Mouse (Mus musculus): ENCODE data around the gene H2-DMb2. TPM values are rescaled to one million over a fixed set of nuclear protein-coding genes. Genes with fewer than 3 reads are reported as not detected.

Gene H2-DMb2
- total and polyA plus RNA-seq, 3 experiments = 0.77 to 1.5 TPM; not detected in 1

- TF ChIP-seq GATA1 (IDR thresholded peaks at IDR 0.05; ENCODE audit: low read depth, low read length) (no peak), KAT2A (conservative IDR thresholded peaks at IDR 0.05; ENCODE audit: low read depth, low read length) (0 out of 2 replicates have a peak, but pooled peaks have one; percentile 18), MYB (IDR thresholded peaks at IDR 0.05; ENCODE audit: low read depth, low read length) (no peak), JUND (IDR thresholded peaks at IDR 0.05; ENCODE audit: low read depth, low read length) (peak; percentile 53; the same call in 1 of the 2 replicates), MAFK (IDR thresholded peaks at IDR 0.05; ENCODE audit: borderline replicate concordance, low read depth, low read length) (no peak), ELF1 (IDR thresholded peaks at IDR 0.05; ENCODE audit: low read depth, low read length) (peak; percentile 77), CHD2 (IDR thresholded peaks at IDR 0.05; ENCODE audit: low read length) (peak; percentile 53), ZMIZ1 (IDR thresholded peaks at IDR 0.05; ENCODE audit: low read depth, low read length) (0 out of 2 replicates have a peak, but pooled peaks have one; percentile 35), POLR2AphosphoS2 (IDR thresholded peaks at IDR 0.05; ENCODE audit: low read length) (peak; percentile 40; the same call in 1 of the 2 replicates), E2F4 (IDR thresholded peaks at IDR 0.05; ENCODE audit: borderline replicate concordance, low read depth, low read length) (no peak), TCF12 (IDR thresholded peaks at IDR 0.05; ENCODE audit: low read depth, low read length) (0 out of 2 replicates have a peak, but pooled peaks have one; percentile 15), MAZ (IDR thresholded peaks at IDR 0.05; ENCODE audit: low read depth, low read length) (peak; percentile 68; the same call in 1 of the 2 replicates), POLR2AphosphoS5 (IDR thresholded peaks at IDR 0.05; ENCODE audit: borderline replicate concordance, low read depth, low read length) (no peak), GABPA (IDR thresholded peaks at IDR 0.05; ENCODE audit: low read depth, low read length) (no peak), RAD21 (IDR thresholded peaks at IDR 0.05; ENCODE audit: low read depth, low read length) (peak; percentile 98)
Observed at GRCm38 (mm10) chr17:34170877-34171498, 27.9 kb downstream of the H2-DMb2 start (continued).

GRCm38 (mm10) chr17:34172528-34172927 lies 29.4 kb downstream of the H2-DMb2 start:
- Histone ChIP-seq H3K36me3 (ENCODE audit: control insufficient read depth in 1 of 2, insufficient read depth in 2 of 2, low read length in 2 of 2) (peaks cover 0 to 3% of the 10 kb centered on the region in 2 experiments; a peak in 2 of 4 replicates), H3K79me2 (ENCODE audit: control insufficient read depth, insufficient read depth, low read length, poor library complexity) (no peaks in the 10 kb centered on the region), H3K4me3 (ENCODE audit: control insufficient read depth in 1 of 2, insufficient read depth in 1 of 2, low read depth in 2 of 2, low read length in 2 of 2) (no peak overlapping the region), H3K4me1 (ENCODE audit: control insufficient read depth in 1 of 2, insufficient read depth in 2 of 2, low read length in 2 of 2) (0 out of 4 replicates have a peak, but pooled peaks cover 0 to 3% of the 10 kb centered on the region in 2 experiments), H3K27me3 (ENCODE audit: control insufficient read depth in 1 of 2, insufficient read depth in 2 of 2, low read length in 2 of 2) (no peaks in the 10 kb centered on the region), H3K9me3 (replicated peaks; ENCODE audit: insufficient read depth, low read length) (no peaks in the 10 kb centered on the region), H3K27ac (ENCODE audit: control insufficient read depth, low read depth, low read length) (no peak overlapping the region), H3K9ac (ENCODE audit: control insufficient read depth, low read depth, low read length, poor library complexity, severe bottlenecking) (no peak overlapping the region)
- DNase-seq (ENCODE audit: low read depth, low spot score) = peak; percentile 32
- TF ChIP-seq ZC3H11A (IDR thresholded peaks at IDR 0.05; ENCODE audit: low read depth, low read length) (no peak), MXI1 (IDR thresholded peaks at IDR 0.05; ENCODE audit: low read depth, low read length) (no peak), TCF12 (IDR thresholded peaks at IDR 0.05; ENCODE audit: low read depth, low read length) (no peak), CHD2 (IDR thresholded peaks at IDR 0.05; ENCODE audit: low read length) (no peak), ETS1 (IDR thresholded peaks at IDR 0.05; ENCODE audit: low read depth, low read length) (no peak), SMC3 (IDR thresholded peaks at IDR 0.05; ENCODE audit: low read depth, low read length) (peak; percentile 29; the same call in 1 of the 2 replicates), NELFE (IDR thresholded peaks at IDR 0.05; ENCODE audit: low read depth, low read length) (no peak), CTCF (IDR thresholded peaks at IDR 0.05 in 2 of 3, conservative IDR thresholded peaks at IDR 0.05 in 1 of 3; ENCODE audit: control insufficient read depth in 1 of 3, insufficient read depth in 1 of 3, low read depth in 2 of 3, low read length in 3 of 3, poor library complexity in 1 of 3, severe bottlenecking in 1 of 3) (peak; percentile 17 to 47 (median 19); a peak in 3 of 6 replicates), MAX (IDR thresholded peaks at IDR 0.05; ENCODE audit: low read length) (no peak), MEF2A (IDR thresholded peaks at IDR 0.05; ENCODE audit: extremely low read depth, insufficient replicate concordance, low read depth, low read length, poor library complexity, severe bottlenecking) (no peak), MAZ (IDR thresholded peaks at IDR 0.05; ENCODE audit: low read depth, low read length) (no peak)
